Mouse (Mus musculus): Measurements from ENCODE around the gene Il12rb1.

GRCm38 (mm10) chr8:70772890-70773289 is 35.4 kb upstream of the Il12rb1 start:
- TF ChIP-seq CTCF (conservative IDR thresholded peaks at IDR 0.05; ENCODE audit: low read length) (no peak), POU5F1 (IDR thresholded peaks at IDR 0.05; ENCODE audit: borderline replicate concordance, low read length) (no peak)

Measured in E14TG2a.4 (cell line).